Mouse (Mus musculus): ENCODE data around the gene Exoc6b. TPM values are rescaled to one million over a fixed set of nuclear protein-coding genes. Genes with fewer than 3 reads are reported as not detected.

The Exoc6b gene
- polyA plus RNA-seq, 1 experiment = 41.9 TPM

GRCm38 (mm10) chr6:84585686-84586300, 483.5 kb downstream of the Exoc6b start:
- H3K4me1 ChIP-seq (ENCODE audit: control insufficient read depth, insufficient read depth, low read length) = no peaks in the 10 kb centered on the region
- TF ChIP-seq POLR2A (IDR thresholded peaks at IDR 0.05; ENCODE audit: insufficient read depth, low read length) = no peak
- TF ChIP-seq EP300 (IDR thresholded peaks at IDR 0.05; ENCODE audit: insufficient read depth, low read depth, low read length) = no peak
- TF ChIP-seq CTCF (IDR thresholded peaks at IDR 0.05; ENCODE audit: low read depth, low read length) = no peak
- H3K36me3 ChIP-seq (ENCODE audit: control insufficient read depth, insufficient read depth, low read length, poor library complexity, severe bottlenecking) = no peaks in the 10 kb centered on the region
- no peaks in the 10 kb centered on the region for H3K9me3 ChIP-seq (replicated peaks; ENCODE audit: control insufficient read depth, insufficient read depth, low read length, poor library complexity, severe bottlenecking)
- peaks cover 48% of the 10 kb centered on the region for H3K27me3 ChIP-seq (ENCODE audit: control insufficient read depth, insufficient read depth, low read length, poor library complexity, severe bottlenecking)
- no peak overlapping the region for H3K27ac ChIP-seq (ENCODE audit: insufficient read depth, low read length)
- H3K9ac ChIP-seq (ENCODE audit: low read depth, poor library complexity, severe bottlenecking) = no peak overlapping the region
- H3K4me3 ChIP-seq (ENCODE audit: low read depth, low read length) = 0 out of 2 replicates have a peak overlapping the region, but pooled peaks have one; percentile 21

GRCm38 (mm10) chr6:84584783-84585685, 484.3 kb downstream of the Exoc6b start:
- Histone ChIP-seq H3K4me1 (ENCODE audit: control insufficient read depth, insufficient read depth, low read length) (no peaks in the 10 kb centered on the region), H3K27ac (ENCODE audit: insufficient read depth, low read length) (no peak overlapping the region), H3K27me3 (ENCODE audit: control insufficient read depth, insufficient read depth, low read length, poor library complexity, severe bottlenecking) (peaks cover 48% of the 10 kb centered on the region), H3K9me3 (replicated peaks; ENCODE audit: control insufficient read depth, insufficient read depth, low read length, poor library complexity, severe bottlenecking) (no peaks in the 10 kb centered on the region), H3K4me3 (ENCODE audit: low read depth, low read length) (peak overlapping the region; percentile 29), H3K36me3 (ENCODE audit: control insufficient read depth, insufficient read depth, low read length, poor library complexity, severe bottlenecking) (no peaks in the 10 kb centered on the region), H3K9ac (ENCODE audit: low read depth, poor library complexity, severe bottlenecking) (peak overlapping the region; percentile 22; the same call in 1 of the 2 replicates)
- TF ChIP-seq POLR2A (IDR thresholded peaks at IDR 0.05; ENCODE audit: insufficient read depth, low read length) (no peak), CTCF (IDR thresholded peaks at IDR 0.05; ENCODE audit: low read depth, low read length) (no peak), EP300 (IDR thresholded peaks at IDR 0.05; ENCODE audit: insufficient read depth, low read depth, low read length) (no peak)

DNA sequence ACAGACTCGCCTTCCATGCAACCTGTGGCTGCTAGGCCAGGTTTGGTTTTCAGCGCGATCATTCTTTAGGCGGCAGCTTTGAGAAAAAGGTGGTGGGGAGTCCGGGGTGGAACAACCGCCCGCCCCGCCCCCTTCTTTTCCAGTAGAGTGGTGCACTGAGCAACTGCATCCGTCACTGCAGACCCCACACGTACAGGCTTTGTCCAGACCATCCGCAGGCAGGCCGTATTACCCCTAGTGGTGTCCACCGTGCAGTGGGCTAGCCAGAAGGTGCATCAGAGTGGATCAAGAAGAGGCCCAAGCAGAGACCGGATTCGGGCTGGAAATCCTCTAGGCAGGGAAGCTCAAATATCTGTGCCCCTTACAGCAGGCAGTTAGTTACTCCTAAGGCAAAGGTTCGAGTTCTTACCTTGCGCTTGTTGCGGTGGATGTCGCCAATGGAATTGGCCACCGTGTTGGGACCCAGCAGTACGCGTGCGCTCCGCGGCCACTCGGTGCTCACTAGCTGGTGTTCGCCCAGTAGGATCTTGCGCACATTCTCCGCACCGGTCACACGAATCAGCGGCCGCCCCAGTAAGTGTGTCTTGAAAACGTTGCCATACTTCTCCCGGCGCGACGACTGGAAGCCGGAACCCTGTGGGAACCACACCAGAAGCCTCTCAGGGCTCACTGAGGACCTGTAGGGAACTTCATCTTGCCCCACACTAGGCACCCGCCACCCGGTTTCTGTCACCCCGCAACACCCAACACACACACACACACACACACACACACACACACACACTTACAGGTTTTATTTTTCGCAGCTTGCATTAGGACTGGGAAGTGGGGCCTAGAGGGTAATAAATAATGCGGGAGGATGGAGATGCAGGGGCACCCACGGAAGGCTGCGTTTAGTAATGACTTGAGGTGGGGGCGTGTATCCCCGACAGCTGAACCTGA, 485.2 kb downstream of the Exoc6b start:
- H3K27me3 ChIP-seq (ENCODE audit: control insufficient read depth, insufficient read depth, low read length, poor library complexity, severe bottlenecking) = peaks cover 48% of the 10 kb centered on the region
- H3K27ac ChIP-seq (ENCODE audit: insufficient read depth, low read length) = no peak overlapping the region
- H3K9ac ChIP-seq (ENCODE audit: low read depth, poor library complexity, severe bottlenecking) = no peak overlapping the region

GRCm38 (mm10) chr6:84583371-84583770, 485.9 kb downstream of the Exoc6b start:
- H3K36me3 ChIP-seq (ENCODE audit: control insufficient read depth, insufficient read depth, low read length, poor library complexity, severe bottlenecking) = no peaks in the 10 kb centered on the region
- H3K9me3 ChIP-seq (replicated peaks; ENCODE audit: control insufficient read depth, insufficient read depth, low read length, poor library complexity, severe bottlenecking) = no peaks in the 10 kb centered on the region
- H3K4me1 ChIP-seq (ENCODE audit: control insufficient read depth, insufficient read depth, low read length) = no peaks in the 10 kb centered on the region
- H3K4me3 ChIP-seq (ENCODE audit: low read depth, low read length) = peak overlapping the region; percentile 42
- peaks cover 42% of the 10 kb centered on the region for H3K27me3 ChIP-seq (ENCODE audit: control insufficient read depth, insufficient read depth, low read length, poor library complexity, severe bottlenecking)
- no peak overlapping the region for H3K27ac ChIP-seq (ENCODE audit: insufficient read depth, low read length)
- TF ChIP-seq EP300 (IDR thresholded peaks at IDR 0.05; ENCODE audit: insufficient read depth, low read depth, low read length) (no peak), POLR2A (IDR thresholded peaks at IDR 0.05; ENCODE audit: insufficient read depth, low read length) (no peak), CTCF (IDR thresholded peaks at IDR 0.05; ENCODE audit: low read depth, low read length) (no peak)
- no peak overlapping the region for H3K9ac ChIP-seq (ENCODE audit: low read depth, poor library complexity, severe bottlenecking)

More for the DNA sequence above, 485.2 kb downstream of the Exoc6b start:
- Histone ChIP-seq H3K36me3 (ENCODE audit: control insufficient read depth, insufficient read depth, low read length, poor library complexity, severe bottlenecking) (no peaks in the 10 kb centered on the region), H3K9me3 (replicated peaks; ENCODE audit: control insufficient read depth, insufficient read depth, low read length, poor library complexity, severe bottlenecking) (no peaks in the 10 kb centered on the region), H3K4me3 (ENCODE audit: low read depth, low read length) (peak overlapping the region; percentile 42), H3K4me1 (ENCODE audit: control insufficient read depth, insufficient read depth, low read length) (no peaks in the 10 kb centered on the region)
- no peak for TF ChIP-seq EP300 (IDR thresholded peaks at IDR 0.05; ENCODE audit: insufficient read depth, low read depth, low read length)
- no peak for TF ChIP-seq POLR2A (IDR thresholded peaks at IDR 0.05; ENCODE audit: insufficient read depth, low read length)
- no peak for TF ChIP-seq CTCF (IDR thresholded peaks at IDR 0.05; ENCODE audit: low read depth, low read length)

DNA sequence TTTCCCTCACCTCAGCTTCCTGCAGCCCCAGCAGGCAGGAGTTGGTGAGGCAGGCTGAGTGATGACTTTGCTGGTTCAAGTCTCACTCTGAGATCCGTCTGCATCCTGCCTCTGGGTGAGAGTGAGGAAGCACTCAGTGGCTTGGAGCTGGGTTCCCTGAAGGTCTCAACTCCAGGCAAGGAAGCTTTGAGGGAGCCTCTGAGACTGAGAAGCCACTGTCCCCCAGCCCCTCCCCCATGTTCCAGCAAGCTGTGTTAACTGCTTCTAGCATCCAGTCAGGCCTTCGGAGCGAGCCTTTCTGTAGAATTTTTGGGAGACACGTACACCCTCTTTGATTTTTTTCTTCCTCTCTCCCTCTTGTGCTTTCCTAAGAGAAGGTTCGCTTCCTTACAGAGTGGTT, 486.5 kb downstream of the Exoc6b start:
- no peak overlapping the region for H3K9ac ChIP-seq (ENCODE audit: low read depth, poor library complexity, severe bottlenecking)
- no peaks in the 10 kb centered on the region for H3K9me3 ChIP-seq (replicated peaks; ENCODE audit: control insufficient read depth, insufficient read depth, low read length, poor library complexity, severe bottlenecking)
- TF ChIP-seq CTCF (IDR thresholded peaks at IDR 0.05; ENCODE audit: low read depth, low read length) (no peak), EP300 (IDR thresholded peaks at IDR 0.05; ENCODE audit: insufficient read depth, low read depth, low read length) (no peak)
- peaks cover 38% of the 10 kb centered on the region for H3K27me3 ChIP-seq (ENCODE audit: control insufficient read depth, insufficient read depth, low read length, poor library complexity, severe bottlenecking)
- no peaks in the 10 kb centered on the region for H3K36me3 ChIP-seq (ENCODE audit: control insufficient read depth, insufficient read depth, low read length, poor library complexity, severe bottlenecking)
- H3K4me1 ChIP-seq (ENCODE audit: control insufficient read depth, insufficient read depth, low read length) = no peaks in the 10 kb centered on the region
- H3K27ac ChIP-seq (ENCODE audit: insufficient read depth, low read length) = no peak overlapping the region
- no peak overlapping the region for H3K4me3 ChIP-seq (ENCODE audit: low read depth, low read length)
